Mouse (Mus musculus) heart, postnatal 0 days (tissue): ENCODE data around the gene Mfap3l.

Source experiments
- CTCF ChIP-seq: IDR thresholded peaks from 2 replicates; pipeline ENCODE4 v1.5.1; 2016; ENCODE audit warnings: antibody characterized with exemption, control low read depth, low read depth
- EP300 ChIP-seq: IDR thresholded peaks from 2 replicates; pipeline ENCODE4 v1.6.1; 2016; ENCODE audit warnings: antibody characterized with exemption, low read depth

DNA sequence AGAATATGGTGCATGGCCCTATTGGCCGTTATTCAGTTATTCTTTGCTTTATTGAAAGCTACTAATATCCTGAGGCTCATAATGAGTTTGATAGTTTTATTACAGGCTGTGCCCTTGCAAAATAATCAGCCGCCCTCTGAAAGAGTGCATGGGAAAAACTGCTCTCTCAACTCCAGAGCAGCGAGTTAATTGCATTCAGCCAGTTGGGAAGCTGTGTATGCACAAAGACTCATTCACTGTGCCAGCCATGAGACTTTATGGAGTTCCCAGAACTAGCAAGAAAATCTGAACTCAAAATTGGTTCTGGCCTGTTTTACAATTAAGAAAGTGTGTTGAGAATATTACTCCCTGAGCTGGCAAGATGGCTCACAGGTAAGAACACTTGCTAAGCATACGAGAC is 12.5 kb downstream of the Mfap3l start:
- TF ChIP-seq EP300: no peak
- TF ChIP-seq CTCF: no peak
